Mouse (Mus musculus) cerebellum, postnatal 4 days (tissue): ENCODE measurements around the gene Gm8922.
"Not testable (repeated sequence)": the region's sequence is repeated elsewhere in the genome, so short reads cannot be mapped to it uniquely, and the experiment has no call there.

Experiments used
- DNase-seq, 2 experiments: peaks; one replicate each; pipeline ENCODE4 v3.0.0; 2022; ENCODE audit warnings: low spot score in 2 of 2, mixed read lengths in 1 of 2

The Gm8922 gene

GRCm38 (mm10) chr5:11681659-11682058, at the start of gene Gm8922:
Gene Gm8922, plus strand, starts transcription at chr5:11681959.
- not testable (repeated sequence) for DNase-seq
